In genomic region chr16:13448051-13448705, GRCm38 (mm10) we compare ENCODE assay signal across 8 mouse cellular contexts.
DNase-seq lines count a peak whose midpoint lies in the region; ATAC-seq and TF ChIP-seq lines count a peak whose summit lies in the region.

No protein-coding gene starts in this region.

- peaks cover 43% of the 10 kb centered on the region for H3K27me3 ChIP-seq in forebrain, embryonic 15.5 days
- peaks cover 11% of the 10 kb centered on the region; the same call in 1 of the 2 replicates for H3K27me3 ChIP-seq in limb, embryonic 15.5 days
- no peaks in the 10 kb centered on the region for H3K27me3 ChIP-seq in myocyte (ENCODE audit: control insufficient read depth, insufficient read depth, insufficient read length)

- H3ac ChIP-seq in myocyte (ENCODE audit: control insufficient read depth, insufficient read length): no peak overlapping the region

- H3K4me2 ChIP-seq in forebrain, embryonic 15.5 days (replicated peaks): peak overlapping the region; percentile 98
- peak overlapping the region; percentile 95 for H3K4me2 ChIP-seq in limb, embryonic 15.5 days
- peak overlapping the region; percentile 69 for H3K4me2 ChIP-seq in myocyte (ENCODE audit: low read depth)

- peak; percentile 29 for ATAC-seq in forebrain, embryonic 15.5 days (replicated peaks)
- ATAC-seq in limb, embryonic 15.5 days (ENCODE audit: insufficient number of reproducible peaks, low FRiP score, low TSS enrichment, low read depth): peak; percentile 25; the same call in 1 of the 2 replicates

- peak; percentile 33 for DNase-seq in kidney, adult 18-20 months
- DNase-seq in kidney, adult 9 months: no peak
- DNase-seq in adrenal gland, postnatal 36 days: peak; percentile 78 to 80
- peak; percentile 66 for DNase-seq in heart, postnatal 4 days
- DNase-seq in thymus, postnatal 25 days: peak; percentile 22

- H3K9ac ChIP-seq in forebrain, embryonic 15.5 days (replicated peaks): peak overlapping the region; percentile 64
- peak overlapping the region; percentile 80 for H3K9ac ChIP-seq in limb, embryonic 15.5 days

- H3K4me3 ChIP-seq in forebrain, embryonic 15.5 days: peak overlapping the region; percentile 66
- peak overlapping the region; percentile 75 for H3K4me3 ChIP-seq in limb, embryonic 15.5 days
- peak overlapping the region; percentile 38 for H3K4me3 ChIP-seq in myocyte

- H3K79me2 ChIP-seq in myocyte (ENCODE audit: control insufficient read depth, insufficient read depth): no peaks in the 10 kb centered on the region

- H3K36me3 ChIP-seq in forebrain, embryonic 15.5 days: no peaks in the 10 kb centered on the region
- no peaks in the 10 kb centered on the region for H3K36me3 ChIP-seq in limb, embryonic 15.5 days
- H3K36me3 ChIP-seq in myocyte (ENCODE audit: control insufficient read depth, insufficient read depth): no peaks in the 10 kb centered on the region

- H3K9me3 ChIP-seq in forebrain, embryonic 15.5 days: no peaks in the 10 kb centered on the region
- H3K9me3 ChIP-seq in limb, embryonic 15.5 days: no peaks in the 10 kb centered on the region

- H3K27ac ChIP-seq in forebrain, embryonic 15.5 days (replicated peaks): no peak overlapping the region
- peak overlapping the region; percentile 77 for H3K27ac ChIP-seq in limb, embryonic 15.5 days

- TF ChIP-seq POLR2A in myocyte (IDR thresholded peaks at IDR 0.05; ENCODE audit: insufficient read length, low read depth): no peak

- peaks cover 55% of the 10 kb centered on the region for H3K4me1 ChIP-seq in forebrain, embryonic 15.5 days
- H3K4me1 ChIP-seq in limb, embryonic 15.5 days: peaks cover 45% of the 10 kb centered on the region

- WGBS in forebrain, embryonic 15.5 days: under 1% methylated on average over 48 of the region's 52 CpGs
- WGBS in limb, embryonic 15.5 days: 0% methylated on average over 48 of the region's 52 CpGs

TF ChIP-seq in myocyte, 11 proteins besides CTCF, POLR2A, EP300 and RAD21:
- no peak for TF ChIP-seq REST (IDR thresholded peaks at IDR 0.05; ENCODE audit: insufficient read depth, insufficient read length)
- TF ChIP-seq TCF12 (IDR thresholded peaks at IDR 0.05; ENCODE audit: insufficient read depth, poor library complexity, severe bottlenecking): no peak
- TF ChIP-seq E2F4 (IDR thresholded peaks at IDR 0.05; ENCODE audit: insufficient read depth): no peak
- no peak for TF ChIP-seq TCF3 (IDR thresholded peaks at IDR 0.05; ENCODE audit: insufficient read length, low read depth)
- TF ChIP-seq MYOD1 (IDR thresholded peaks at IDR 0.05; ENCODE audit: control insufficient read depth in 1 of 3, insufficient read length in 2 of 3, low read depth in 2 of 3): no peak
TF ChIP-seq in myocyte: peak in this region for 0.
